Mouse (Mus musculus): ENCODE data around the gene H60c.
"Not testable (repeated sequence)": the region's sequence is repeated elsewhere in the genome, so short reads cannot be mapped to it uniquely, and the experiment has no call there.

H60c gene

DNA sequence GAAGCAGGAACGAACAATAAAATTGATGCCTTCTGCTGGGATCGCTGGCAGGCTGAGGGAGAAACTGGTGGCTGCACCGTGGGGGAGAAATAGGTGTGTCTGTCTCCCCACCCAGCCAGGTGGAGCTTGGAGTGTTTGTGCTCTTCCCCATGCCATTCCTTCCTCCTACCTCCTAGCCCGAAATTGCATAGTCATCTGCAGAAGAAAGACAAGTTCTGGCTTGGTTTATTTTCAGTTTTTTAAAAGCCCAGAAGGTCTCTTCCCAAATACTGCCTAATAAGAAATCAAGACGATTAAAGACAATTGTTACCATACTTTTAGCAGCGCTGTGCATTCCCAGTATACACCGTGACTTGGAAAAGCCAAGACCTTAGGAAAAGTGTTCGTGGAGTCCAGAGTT, at the start of gene H60c:
H60c (minus strand) TSS at position 101 of the 400 bp plus-strand sequence.
- no peak for DNase-seq (ENCODE audit: low read depth, low spot score)

DNA sequence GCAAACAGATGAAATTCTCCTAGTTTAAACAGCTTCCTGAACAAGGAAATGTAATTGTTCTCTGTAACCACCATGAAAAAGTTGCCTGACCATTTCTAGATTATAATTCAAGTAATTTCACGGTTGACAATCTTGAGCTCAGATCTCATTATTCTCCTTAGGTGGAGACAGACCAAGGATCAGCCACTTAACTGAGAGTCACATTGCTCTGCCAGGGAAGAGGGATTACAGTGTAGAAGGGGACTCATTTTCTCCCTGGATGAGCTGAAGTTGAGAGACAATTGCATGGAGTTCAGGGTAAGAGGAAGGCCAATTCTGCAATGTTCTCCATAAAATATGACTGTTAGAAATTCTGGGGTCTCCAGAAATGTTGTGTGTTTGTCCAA, 41.2 kb upstream of the H60c start:
- DNase-seq (ENCODE audit: low read depth, low spot score), result no peak

DNA sequence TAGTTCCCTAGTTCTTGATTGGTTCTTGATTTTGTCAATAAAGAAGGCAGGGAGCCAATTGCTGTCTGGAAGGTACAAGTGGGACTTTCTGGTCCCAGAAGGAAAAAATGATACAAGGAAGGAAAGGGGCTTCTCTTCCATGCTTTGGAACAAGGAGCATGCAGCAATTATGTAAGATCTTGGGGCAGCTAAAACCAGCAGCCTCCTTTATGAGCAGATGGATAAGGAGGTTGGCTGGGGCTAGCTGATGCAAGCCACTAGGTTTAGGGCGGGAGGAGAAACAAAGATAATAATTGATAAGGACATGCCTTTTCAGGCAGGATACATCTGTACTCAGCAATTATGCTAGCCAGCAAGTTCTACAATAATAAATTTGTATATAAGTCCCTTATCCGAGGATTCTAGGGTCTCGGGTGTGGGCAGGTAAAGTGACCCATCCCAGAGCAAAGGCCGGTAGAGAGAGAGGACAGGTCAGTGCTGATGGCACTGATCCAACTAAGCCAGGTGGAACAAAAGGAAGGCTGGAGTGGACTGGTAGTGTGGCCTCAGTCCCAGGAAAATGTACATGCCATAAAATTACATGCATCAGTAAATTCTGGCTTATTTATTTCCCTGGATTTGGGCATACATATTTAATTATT, 40.7 kb upstream of the H60c start:
- DNase-seq (ENCODE audit: low read depth, low spot score), result no peak

DNA sequence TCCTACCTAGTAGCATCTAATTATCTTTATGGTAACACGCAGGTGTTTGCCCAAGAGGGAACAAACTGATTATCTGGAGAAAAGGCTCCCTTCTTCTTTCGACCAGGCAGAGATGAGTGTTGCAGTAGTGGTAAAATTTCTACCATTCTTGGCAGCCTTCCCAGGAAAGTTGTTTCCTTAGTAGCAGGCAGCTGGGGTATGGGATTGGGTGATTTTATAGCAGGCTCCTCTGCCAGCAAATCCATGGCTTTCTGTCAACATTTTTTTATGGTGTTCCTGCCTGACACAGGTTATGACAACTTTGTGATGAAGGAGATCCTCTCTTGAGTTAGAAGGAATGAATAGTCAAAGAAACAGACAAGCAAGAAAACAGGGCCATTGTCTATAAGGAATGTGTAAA, 40.2 kb upstream of the H60c start:
- no peak for DNase-seq (ENCODE audit: low read depth, low spot score)

DNA sequence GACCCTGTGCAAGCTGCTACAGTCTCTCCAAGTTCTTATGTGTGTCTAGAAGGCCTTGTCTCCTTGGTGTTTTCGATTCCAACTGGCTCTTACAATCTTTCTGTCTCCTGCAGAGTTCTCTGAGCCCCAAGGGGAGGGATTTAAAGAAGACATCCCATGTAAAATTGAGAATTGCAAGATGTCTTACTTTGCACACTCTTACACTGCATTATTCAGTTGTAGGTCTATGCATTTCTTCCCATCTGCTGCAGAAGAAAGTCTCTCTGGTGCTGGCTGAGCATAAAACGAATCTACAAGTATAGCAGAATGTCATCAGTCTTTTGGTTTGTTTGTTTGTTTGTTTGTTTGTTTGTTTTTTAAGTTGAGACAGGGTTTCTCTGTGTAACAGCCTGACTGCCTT, 26.4 kb upstream of the H60c start:
- DNase-seq (ENCODE audit: low read depth, low spot score), result no peak

DNA sequence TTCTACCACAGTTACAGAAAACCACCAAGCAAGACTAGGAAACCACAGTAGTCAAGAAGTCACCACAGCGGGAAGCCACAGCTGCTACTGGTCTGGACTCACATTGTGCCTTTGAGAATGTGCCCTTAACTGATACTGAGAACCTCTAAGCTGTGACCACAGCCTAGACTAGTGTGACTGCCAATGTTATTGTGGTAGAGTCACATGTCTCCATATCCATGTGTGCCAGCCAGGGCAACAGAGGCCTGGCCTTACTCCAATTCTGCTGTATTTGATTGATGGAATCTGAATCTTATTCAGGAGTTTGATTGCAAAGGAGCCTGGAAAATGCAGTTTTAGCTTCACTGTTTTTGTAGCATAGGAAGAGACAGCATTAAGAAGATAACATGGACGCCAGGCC, 13.5 kb upstream of the H60c start:
- DNase-seq (ENCODE audit: low read depth, low spot score), result no peak

DNA sequence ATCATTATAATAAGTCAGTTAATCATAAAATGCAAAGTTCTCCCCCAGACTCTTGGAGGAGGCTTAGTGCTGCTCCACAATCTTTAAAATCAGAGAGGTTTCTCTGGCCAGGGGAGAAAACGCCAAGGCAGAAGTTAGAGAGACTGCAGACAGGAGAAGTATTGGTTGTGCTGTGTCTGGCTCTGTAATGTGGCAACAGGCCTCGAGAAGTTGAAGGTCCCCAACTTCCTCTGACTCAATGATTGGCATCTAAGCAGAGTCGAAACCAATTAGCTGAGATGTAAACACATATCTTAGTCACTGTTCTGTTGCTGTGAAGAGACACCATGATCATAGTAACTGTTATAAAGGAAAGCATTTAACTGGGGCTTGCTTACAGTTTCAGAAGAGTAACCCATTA, 6.5 kb upstream of the H60c start:
- no peak for DNase-seq (ENCODE audit: low read depth, low spot score)

DNA sequence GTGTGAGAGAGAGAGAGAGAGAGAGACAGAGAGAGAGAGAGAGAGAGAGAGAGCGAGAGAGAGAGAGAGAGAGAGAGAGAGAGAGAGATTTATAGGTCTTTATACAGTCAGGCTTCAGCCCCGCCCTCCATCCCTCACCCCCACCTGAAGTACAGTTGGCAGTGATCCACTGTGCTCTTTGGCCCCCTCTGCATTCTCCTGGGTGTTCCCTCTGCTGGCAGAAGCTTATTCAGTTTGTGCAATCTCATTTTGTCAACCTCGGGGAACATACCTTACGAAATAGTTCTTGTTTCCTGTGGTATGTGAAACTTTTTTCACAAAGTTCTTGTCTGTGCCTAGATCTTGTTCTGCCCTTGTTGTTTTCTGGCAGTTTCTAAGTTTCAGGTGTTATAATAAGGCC, 3.5 kb upstream of the H60c start:
- no peak for DNase-seq (ENCODE audit: low read depth, low spot score)

DNA sequence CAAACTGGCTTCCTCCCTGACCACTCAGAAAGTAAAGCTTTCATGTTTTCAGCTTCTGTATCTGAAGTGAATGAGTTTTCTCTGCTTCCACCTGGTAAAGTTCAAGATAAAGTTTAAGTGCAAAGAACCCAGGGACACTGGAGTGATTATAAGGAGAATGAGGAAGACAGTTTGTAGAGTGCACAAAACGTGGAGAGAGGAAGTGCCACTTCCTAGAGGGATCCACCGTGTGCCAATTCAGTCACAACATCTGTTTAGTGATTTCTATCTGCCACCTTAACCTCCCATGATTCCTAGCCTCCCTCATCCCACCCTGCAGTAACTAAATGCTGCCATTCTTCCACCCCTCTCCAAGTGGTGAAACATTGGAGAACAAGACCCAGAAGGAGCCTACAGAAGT, 842 bp downstream of the H60c start:
- no peak for DNase-seq (ENCODE audit: low read depth, low spot score)

DNA sequence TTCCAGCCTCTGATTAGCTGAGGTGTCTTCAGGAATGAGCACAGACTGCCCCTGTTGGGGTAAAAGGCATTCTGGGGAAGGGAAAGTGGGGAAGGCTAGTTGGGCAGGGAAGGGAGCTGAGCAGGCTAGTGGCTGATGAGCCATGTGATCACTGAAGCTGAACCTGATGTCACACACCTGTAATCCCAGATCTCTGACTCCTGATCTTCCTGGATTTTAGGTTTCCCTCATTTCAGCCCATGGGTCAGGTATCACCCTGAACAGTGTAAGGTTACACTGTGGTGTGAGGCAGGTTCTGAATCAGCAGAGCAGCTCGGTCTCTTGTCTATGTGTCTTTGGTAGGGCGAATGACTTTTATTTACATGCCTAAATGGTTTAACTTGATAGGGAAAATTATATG, 4.8 kb downstream of the H60c start:
- DNase-seq (ENCODE audit: low read depth, low spot score), result no peak

DNA sequence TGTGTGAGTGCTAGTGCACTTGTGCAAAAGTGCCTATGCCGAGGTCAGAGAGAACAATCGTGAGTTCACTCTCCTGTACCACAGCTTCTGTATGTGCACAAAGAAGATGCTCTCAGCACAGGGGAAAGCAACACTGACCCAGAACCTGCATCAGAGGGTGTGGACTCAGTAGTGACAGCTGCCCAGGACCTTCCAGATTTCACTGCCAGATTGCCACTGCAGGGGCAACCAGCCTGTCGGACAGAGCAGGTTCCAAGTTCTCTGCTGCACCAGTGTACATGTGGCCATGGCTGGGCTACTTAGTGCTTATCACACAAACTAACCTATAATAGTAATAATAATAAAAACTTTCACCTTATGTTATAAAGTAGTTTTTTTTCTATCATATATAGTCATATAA, 10.2 kb downstream of the H60c start:
- no peak for DNase-seq (ENCODE audit: low read depth, low spot score)

DNA sequence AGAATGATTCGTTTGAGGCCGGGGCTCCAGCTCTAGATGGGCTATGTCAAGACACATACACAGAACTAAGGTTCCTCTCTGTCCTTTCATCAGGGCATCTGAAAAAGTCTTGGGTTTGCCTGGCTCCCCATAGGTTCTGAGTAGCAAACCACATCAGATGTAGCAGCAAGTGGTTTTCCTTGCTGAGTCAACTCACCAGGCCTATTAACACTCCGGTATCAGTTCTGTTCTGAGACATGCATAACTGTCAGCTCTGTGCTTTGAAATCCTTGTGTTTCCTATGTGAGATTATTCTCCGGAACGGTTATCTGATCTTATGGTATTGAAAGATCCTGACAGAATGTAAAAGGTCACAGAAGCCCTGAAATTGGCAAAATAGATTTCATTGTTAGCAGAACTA, 29.1 kb downstream of the H60c start:
- DNase-seq (ENCODE audit: low read depth, low spot score), result not testable (repeated sequence)

DNA sequence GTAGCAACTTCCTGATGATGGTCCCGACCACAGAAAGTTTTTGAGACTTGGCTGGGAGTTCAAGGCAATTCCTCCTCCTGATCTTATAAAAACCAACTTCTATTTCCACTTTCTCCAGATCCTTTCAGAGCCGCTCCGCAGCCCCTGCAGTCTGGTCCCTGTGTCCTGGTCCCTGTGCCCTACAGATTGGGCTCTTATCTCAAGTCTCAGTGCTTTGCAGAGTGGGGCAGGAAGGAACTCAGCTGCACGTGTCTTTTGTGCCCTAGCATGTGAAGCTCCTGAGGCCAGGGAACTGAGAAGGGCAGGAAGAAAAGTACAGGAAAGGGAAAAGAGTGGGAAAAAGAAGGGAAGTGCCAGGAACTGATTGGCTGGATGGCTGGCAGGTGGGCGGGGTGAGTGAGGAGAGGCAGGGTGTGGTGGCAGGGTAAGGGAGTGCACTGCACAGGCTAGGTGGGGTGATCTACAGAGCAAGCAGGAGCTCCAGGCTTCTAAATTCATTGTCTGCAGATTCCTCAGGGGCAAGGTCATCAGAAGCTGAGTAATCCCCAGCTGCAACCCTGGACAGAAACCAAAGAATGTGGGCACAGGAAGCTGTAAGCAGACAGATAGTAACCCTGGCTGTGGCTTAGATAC, 30.8 kb downstream of the H60c start:
- DNase-seq (ENCODE audit: low read depth, low spot score), result no peak

DNA sequence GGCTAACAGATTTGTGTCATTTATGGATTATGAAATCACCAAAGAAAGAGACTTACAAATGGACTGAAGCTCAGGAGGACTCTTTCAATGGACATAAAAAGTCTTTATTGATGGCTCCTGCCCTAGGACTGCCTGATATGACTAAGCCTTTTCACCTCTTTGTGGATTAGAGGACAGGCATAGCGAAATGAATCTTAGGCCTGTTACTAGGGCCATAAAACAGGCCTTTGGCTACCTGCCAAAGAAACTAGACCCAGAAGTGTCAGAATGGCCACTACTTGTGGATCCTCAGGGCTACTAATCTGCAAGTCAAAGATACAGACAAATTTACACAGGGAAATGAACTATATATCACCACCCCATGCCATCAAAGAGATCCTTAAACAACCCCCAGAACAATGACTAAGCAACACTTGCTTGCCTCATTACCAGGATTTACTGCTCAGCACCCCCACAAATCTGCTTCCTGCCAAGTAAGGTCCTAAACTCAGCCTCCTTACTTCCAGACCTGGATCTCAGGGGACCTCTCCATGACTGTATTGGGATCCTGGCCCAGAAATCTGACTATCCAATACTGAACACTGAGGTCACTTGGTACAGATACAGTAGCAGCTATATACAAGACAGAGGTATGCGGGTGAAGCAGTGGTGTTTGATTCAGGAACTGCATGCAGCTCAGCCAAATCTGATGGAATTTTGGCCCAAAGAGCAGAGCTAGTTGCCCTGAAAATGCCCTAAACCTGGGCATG, 39.0 kb downstream of the H60c start:
- no peak for DNase-seq (ENCODE audit: low read depth, low spot score)

All from retina, postnatal 7 days (tissue).